Mouse (Mus musculus) hindbrain, embryonic 15.5 days (tissue): ENCODE measurements at regions not wholly inside any gene's neighbourhood (a gene's known extent, or its start where the extent isn't known, plus 50 kb on each side); places are given as distances from the start of the nearest gene placed in this dataset.

Experiments
- ATAC-seq: fragments of 200-750 bp; cut with Nextera tagmentation; 2 replicates; pipeline ENCODE4 v1.8.0; 2017; ENCODE audit warnings: low read depth, moderate number of reproducible peaks, moderate TSS enrichment; ENCODE audit not compliant: low FRiP score
- H3K27ac ChIP-seq: fragments of 300-500 bp; sonication (generic); replicated peaks from 2 replicates; pipeline ENCODE4 v1.5.1; 2015; ENCODE audit warnings: mild to moderate bottlenecking, inconsistent platforms
- H3K27me3 ChIP-seq: fragments of 300-500 bp; sonication (generic); 2 replicates; pipeline ENCODE4 v1.6.1; 2015; ENCODE audit warnings: control low read depth, inconsistent platforms
- H3K36me3 ChIP-seq: fragments of 300-500 bp; sonication (generic); 2 replicates; pipeline ENCODE4 v1.6.1; 2015; ENCODE audit warnings: control low read depth, inconsistent platforms
- H3K4me1 ChIP-seq: fragments of 300-500 bp; sonication (generic); replicated peaks from 2 replicates; pipeline ENCODE4 v1.6.1; 2015; ENCODE audit warnings: control low read depth, inconsistent platforms
- H3K4me2 ChIP-seq: fragments of 300-500 bp; sonication (generic); 2 replicates; pipeline ENCODE4 v1.6.1; 2015; ENCODE audit warnings: moderate library complexity, mild to moderate bottlenecking, inconsistent platforms
- H3K4me3 ChIP-seq: fragments of 300-500 bp; sonication (generic); 2 replicates; pipeline ENCODE4 v1.5.1; 2015; ENCODE audit warnings: mild to moderate bottlenecking, inconsistent platforms
- H3K9ac ChIP-seq: fragments of 300-500 bp; sonication (generic); 2 replicates; pipeline ENCODE4 v1.6.1; 2015; ENCODE audit warnings: inconsistent platforms
- H3K9me3 ChIP-seq: fragments of 300-500 bp; sonication (generic); 2 replicates; pipeline ENCODE4 v1.6.1; 2016; ENCODE audit warnings: control low read depth, inconsistent platforms
- WGBS: fragments of 180-500 bp; shearing (Covaris S2); methylation state at CpG from one replicate; pipeline ENCODE4 v1.1.7; 2015; 5-methylcytosine and 5-hydroxymethylcytosine counted together

DNA sequence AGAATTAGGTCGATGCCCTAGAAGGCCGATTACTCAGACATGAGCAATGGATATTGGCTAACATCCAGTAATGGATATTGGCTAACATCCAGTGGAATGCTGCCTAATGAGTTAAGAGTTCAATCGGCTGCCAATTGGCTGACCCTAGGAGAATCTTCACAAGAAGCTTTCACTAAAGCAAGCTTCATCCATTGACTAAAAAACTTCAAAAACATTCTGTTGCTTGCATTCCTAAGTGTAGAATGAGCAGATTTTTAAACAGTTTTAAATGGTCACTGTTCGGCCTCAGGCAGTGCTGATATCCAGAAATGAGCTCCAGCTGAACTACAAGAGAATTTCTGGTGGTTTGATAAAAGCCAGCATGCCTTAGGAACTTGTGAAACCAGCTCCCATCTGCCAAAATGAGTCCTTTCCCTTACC, 56.8 kb upstream of the Cenpe start:
- Histone ChIP-seq H3K27ac (no peak overlapping the region), H3K4me1 (no peaks in the 10 kb centered on the region), H3K9me3 (0 out of 2 replicates have a peak, but pooled peaks cover 4% of the 10 kb centered on the region), H3K9ac (no peak overlapping the region), H3K36me3 (no peaks in the 10 kb centered on the region), H3K4me3 (no peak overlapping the region), H3K4me2 (no peak overlapping the region), H3K27me3 (no peaks in the 10 kb centered on the region)
- peak; percentile 54; the same call in 1 of the 2 replicates for ATAC-seq
- 61% methylated on average over 4 of the region's 4 CpGs for WGBS
